Mouse (Mus musculus) heart, embryonic 15.5 days (tissue): ENCODE measurements around the gene Cst7. TPM values are rescaled to one million over a fixed set of nuclear protein-coding genes. Genes with fewer than 3 reads are reported as not detected.
A peak's percentile ranks its signal among the peaks of the same experiment; 100 is the strongest.
"Not testable (repeated sequence)": the region's sequence is repeated elsewhere in the genome, so short reads cannot be mapped to it uniquely, and the experiment has no call there.

ENCODE experiments used
- ATAC-seq: fragments of 200-750 bp; cut with Nextera tagmentation; replicated peaks from 2 replicates; pipeline ENCODE4 v1.8.0; 2017; ENCODE audit warnings: low read depth, moderate TSS enrichment; ENCODE audit not compliant: insufficient number of reproducible peaks, insufficient read depth, low FRiP score
- H3K27ac ChIP-seq: fragments of 300-500 bp; sonication (generic); 2 replicates; pipeline ENCODE4 v1.5.1; 2015; ENCODE audit warnings: mild to moderate bottlenecking, inconsistent platforms
- H3K27me3 ChIP-seq: fragments of 300-500 bp; sonication (generic); 2 replicates; pipeline ENCODE4 v1.6.1; 2015; ENCODE audit warnings: inconsistent platforms
- H3K36me3 ChIP-seq: fragments of 300-500 bp; sonication (generic); 2 replicates; pipeline ENCODE4 v1.6.1; 2015; ENCODE audit warnings: mild to moderate bottlenecking, inconsistent platforms
- H3K4me1 ChIP-seq: fragments of 300-500 bp; sonication (generic); replicated peaks from 2 replicates; pipeline ENCODE4 v1.6.1; 2015; ENCODE audit warnings: inconsistent platforms
- H3K4me2 ChIP-seq: fragments of 300-500 bp; sonication (generic); 2 replicates; pipeline ENCODE4 v1.6.1; 2015; ENCODE audit warnings: inconsistent platforms, mild to moderate bottlenecking, moderate library complexity
- H3K4me3 ChIP-seq: fragments of 300-500 bp; sonication (generic); 2 replicates; pipeline ENCODE4 v1.5.1; 2015; ENCODE audit warnings: mild to moderate bottlenecking, inconsistent platforms
- H3K9ac ChIP-seq: fragments of 300-500 bp; sonication (generic); 2 replicates; pipeline ENCODE4 v1.6.1; 2015; ENCODE audit warnings: mild to moderate bottlenecking, inconsistent platforms
- H3K9me3 ChIP-seq: fragments of 300-500 bp; sonication (generic); replicated peaks from 2 replicates; pipeline ENCODE4 v1.6.1; 2016; ENCODE audit warnings: inconsistent platforms
- WGBS: fragments of 180-500 bp; shearing (Covaris S2); methylation state at CpG from one replicate; pipeline ENCODE4 v1.1.7; 2015; ENCODE audit warnings: mixed read lengths; 5-methylcytosine and 5-hydroxymethylcytosine counted together
- polyA plus RNA-seq: library from polyadenylated mRNA; unstranded; fragments of >200 nt; fragmentation: Nextera tagmentation; extraction: Ambion mirVana; gene quantifications from 2 replicates; pipeline ENCODE4 v1.2.1, GENCODE M21; 2015

Gene Cst7
- polyA plus RNA-seq, result 0.13 and 1.1 TPM in 2 replicates

DNA sequence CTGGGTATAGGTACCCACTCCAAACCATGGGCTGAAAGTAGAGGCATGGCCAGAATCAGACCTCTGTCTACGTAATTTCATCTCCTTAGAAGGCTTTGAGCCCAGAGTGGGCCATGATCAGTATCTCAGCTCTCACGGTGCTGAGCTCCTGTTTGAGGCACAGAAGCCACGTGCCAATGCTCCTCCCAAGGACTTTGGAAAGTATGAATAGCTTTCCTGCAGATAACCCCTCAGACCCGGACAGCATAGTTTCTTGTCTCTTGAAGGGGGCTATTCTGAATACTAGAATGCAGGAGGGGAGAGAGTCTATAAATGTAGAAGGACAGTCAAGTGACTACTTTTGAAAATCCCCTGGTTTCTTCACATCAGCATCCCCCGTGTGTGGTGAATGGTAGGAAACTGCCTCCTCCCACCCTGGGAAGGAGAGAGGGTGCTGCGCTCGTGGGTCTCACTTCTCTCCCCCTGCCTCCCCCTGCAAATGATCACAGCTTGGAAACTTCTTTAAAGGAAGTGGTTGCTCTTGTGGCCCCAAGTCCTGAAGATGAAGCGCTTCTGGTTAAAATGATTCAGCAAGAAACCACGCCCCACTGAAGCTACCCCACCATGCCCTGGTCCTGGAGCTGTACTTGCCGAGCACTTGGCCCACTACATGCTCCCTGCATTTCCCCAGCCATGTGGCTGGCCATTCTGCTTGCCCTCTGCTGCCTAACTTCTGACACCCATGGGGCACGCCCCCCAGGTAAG is at the start of gene Cst7:
Cst7 (plus strand) TSS at position 569 of the 744 bp plus-strand sequence.
- Histone ChIP-seq H3K27me3 (no peaks in the 10 kb centered on the region), H3K4me3 (no peak within 1 kb of the TSS), H3K4me2 (no peak within 1 kb of the TSS), H3K36me3 (no peaks in the 10 kb centered on the region), H3K27ac (no peak within 1 kb of the TSS), H3K9me3 (no peaks in the 10 kb centered on the region), H3K4me1 (no peaks in the 10 kb centered on the region), H3K9ac (no peak within 1 kb of the TSS)
- ATAC-seq, result no peak
- 55% methylated on average over 11 of the region's 11 CpGs for WGBS

DNA sequence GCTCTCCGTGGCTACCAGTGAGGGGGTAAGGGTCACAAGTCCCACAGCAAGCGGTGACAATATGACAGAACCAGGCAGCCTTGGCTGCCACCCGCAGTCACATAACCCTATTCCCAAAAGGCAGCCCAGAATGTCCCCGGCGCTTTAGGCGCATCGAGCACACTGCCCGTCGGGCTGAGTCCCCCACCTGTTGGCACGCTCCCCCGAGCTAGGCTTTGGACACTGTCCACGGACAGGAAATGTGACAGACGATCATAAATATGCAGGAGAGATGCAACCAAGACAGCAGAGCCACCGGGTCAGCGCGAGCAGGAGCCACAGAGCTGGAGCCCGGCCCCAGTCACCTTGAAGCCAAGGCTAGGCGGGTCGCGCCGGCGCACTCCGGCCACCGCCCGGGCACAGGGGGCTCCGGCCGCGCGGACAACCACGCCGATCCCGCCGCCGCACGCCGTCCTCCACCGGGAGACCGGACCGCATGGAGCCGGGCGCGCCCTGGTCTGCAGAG is 44.5 kb upstream of the Cst7 start:
- Histone ChIP-seq H3K9me3 (no peaks in the 10 kb centered on the region), H3K36me3 (no peaks in the 10 kb centered on the region), H3K9ac (peak overlapping the region; percentile 47), H3K4me3 (peak overlapping the region; percentile 46), H3K27ac (no peak overlapping the region), H3K27me3 (peaks cover 21% of the 10 kb centered on the region), H3K4me1 (peaks cover 5% of the 10 kb centered on the region), H3K4me2 (peak overlapping the region; percentile 83)
- 2% methylated on average over 42 of the region's 42 CpGs for WGBS
- ATAC-seq, result 0 out of 2 replicates have a peak, but pooled peaks have one; percentile 39

DNA sequence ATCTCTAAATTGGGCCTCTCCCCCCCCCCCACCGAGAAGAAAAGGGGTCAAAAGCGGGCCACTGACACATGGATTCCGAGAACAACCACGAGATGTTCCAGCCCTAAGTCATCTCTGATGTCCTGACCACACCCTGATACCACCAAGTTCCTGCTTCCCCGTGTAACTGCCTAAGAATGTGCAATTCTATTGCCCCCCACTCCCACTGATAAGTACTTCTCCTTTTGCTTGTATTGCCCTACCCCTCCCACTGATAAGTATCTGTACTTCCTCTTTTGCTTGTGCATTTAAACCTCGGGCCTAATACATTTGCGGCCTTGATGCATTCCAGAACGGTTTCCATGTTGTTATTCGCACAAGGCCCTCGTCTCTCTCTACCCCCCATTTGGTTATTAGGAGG is 20.6 kb upstream of the Cst7 start:
- H3K9me3 ChIP-seq, H3K36me3 ChIP-seq, H3K27me3 ChIP-seq, H3K9ac ChIP-seq, ATAC-seq, H3K4me1 ChIP-seq, H3K4me3 ChIP-seq, H3K4me2 ChIP-seq, H3K27ac ChIP-seq: not testable (repeated sequence)
- 67% methylated on average over 10 of the region's 10 CpGs for WGBS

DNA sequence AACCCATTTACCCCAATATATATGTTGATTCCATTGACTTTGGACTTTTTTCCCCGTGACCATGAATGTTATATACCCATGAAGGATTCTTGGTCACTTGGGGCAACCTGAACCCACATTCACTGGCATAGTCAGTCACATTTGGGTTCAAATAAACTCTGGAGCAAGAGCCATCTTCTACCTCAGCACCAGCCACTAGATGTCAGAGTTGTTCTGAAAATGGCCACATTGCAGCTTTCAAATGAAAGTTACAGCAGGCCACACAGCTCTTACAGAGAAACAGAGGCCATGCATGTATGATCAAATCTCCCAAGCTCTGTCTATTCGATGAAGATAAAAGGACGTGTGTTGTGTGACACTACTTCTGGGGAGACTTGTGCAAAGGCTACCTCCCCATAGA is 11.6 kb upstream of the Cst7 start:
- Histone ChIP-seq H3K9ac (no peak overlapping the region), H3K4me2 (no peak overlapping the region), H3K4me3 (no peak overlapping the region), H3K36me3 (no peaks in the 10 kb centered on the region), H3K27ac (no peak overlapping the region), H3K9me3 (no peaks in the 10 kb centered on the region), H3K27me3 (no peaks in the 10 kb centered on the region), H3K4me1 (no peaks in the 10 kb centered on the region)
- no peak for ATAC-seq
- WGBS, result 49% methylated on average over 3 of the region's 3 CpGs

DNA sequence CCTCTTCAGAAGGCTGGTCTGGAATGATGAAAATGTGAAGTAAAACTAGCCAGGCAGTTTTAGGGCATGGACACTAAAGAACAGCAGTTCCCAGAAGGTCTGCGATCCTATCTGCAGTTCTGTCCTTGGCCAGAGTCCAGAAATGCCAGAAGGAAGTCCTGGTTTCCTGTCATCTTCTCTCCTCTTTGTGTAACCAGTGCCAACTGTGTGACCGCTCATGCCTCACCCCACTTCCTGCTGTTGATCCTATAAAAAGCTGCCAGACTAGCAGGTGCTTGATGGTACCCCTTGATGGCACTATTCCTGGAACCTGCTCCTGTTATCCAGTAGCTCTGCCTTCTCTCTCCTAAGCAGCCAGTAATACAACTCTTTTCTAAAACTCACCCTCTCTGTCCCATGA is 3.2 kb upstream of the Cst7 start:
- no peaks in the 10 kb centered on the region for H3K9me3 ChIP-seq
- H3K36me3 ChIP-seq, result no peaks in the 10 kb centered on the region
- H3K4me2 ChIP-seq, result no peak overlapping the region
- H3K27me3 ChIP-seq, result no peaks in the 10 kb centered on the region
- no peak for ATAC-seq
- H3K4me3 ChIP-seq, result no peak overlapping the region
- no peak overlapping the region for H3K27ac ChIP-seq
- WGBS, result 29% methylated on average over 2 of the region's 2 CpGs
- H3K4me1 ChIP-seq, result no peaks in the 10 kb centered on the region
- H3K9ac ChIP-seq, result no peak overlapping the region

DNA sequence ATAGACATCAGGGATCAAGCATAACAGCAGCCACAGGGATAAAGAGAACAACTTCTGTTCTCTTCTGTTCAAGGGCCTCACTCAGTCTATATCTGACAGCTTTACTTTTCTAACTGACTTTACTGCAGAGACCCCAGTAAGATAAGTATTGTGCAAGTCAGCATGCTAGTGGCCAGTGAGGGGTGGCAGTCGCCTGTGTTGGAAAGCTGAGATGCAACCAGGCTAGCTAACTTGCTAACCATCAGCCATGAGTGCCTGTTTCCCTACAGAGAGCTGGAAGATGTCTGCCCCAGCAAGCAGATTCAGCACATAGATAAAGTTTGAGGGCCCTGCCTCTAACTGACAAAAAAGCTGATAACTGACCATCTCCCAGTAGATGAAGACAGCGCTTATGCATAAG is 546 bp downstream of the Cst7 start:
- 76% methylated on average over 2 of the region's 2 CpGs for WGBS
- H3K4me3 ChIP-seq, result no peak overlapping the region
- H3K36me3 ChIP-seq, result no peaks in the 10 kb centered on the region
- no peaks in the 10 kb centered on the region for H3K27me3 ChIP-seq
- no peak for ATAC-seq
- no peak overlapping the region for H3K4me2 ChIP-seq
- no peaks in the 10 kb centered on the region for H3K9me3 ChIP-seq
- H3K4me1 ChIP-seq, result no peaks in the 10 kb centered on the region
- H3K9ac ChIP-seq, result no peak overlapping the region
- H3K27ac ChIP-seq, result no peak overlapping the region

DNA sequence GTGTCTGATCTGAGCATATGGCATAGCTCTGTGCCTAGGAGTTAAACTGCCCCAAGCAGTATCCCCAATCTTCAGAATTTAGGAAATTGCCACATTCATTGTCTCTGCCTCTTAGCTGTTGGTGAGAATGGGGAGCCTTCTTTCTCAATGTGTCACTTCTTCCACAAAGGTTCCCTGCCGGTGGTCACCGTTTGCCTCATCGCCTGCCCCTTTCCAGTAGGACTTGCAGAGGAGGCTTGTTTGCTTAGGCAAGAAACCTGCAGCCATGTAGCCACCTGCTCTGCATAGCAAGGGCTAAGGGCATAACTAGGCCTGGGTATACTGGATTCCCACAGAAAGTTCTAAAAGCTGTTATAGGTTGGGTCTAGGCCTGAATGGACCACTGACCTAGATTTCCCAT is 2.2 kb downstream of the Cst7 start:
- Histone ChIP-seq H3K9me3 (no peaks in the 10 kb centered on the region), H3K27me3 (no peaks in the 10 kb centered on the region)

DNA sequence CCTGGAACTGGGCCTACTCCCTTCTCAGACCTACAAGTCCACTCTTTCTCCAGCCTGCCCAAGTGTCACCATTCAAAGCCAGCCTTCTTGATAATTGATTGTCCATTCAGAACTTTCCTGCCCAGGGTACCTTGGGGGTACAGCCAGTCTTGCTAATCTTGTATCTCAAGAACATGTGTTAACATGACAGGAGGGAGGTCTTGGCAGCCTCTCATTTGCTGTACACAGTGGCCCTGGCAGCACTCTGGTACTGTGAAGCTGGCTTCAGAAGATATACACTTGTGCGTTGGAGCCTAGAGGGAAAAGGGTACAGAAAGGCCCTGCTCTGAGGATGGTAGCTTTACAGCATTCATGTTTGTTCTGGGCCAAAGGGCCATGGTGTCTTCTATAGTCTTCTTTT is 6.0 kb downstream of the Cst7 start:
- Histone ChIP-seq H3K9me3 (no peaks in the 10 kb centered on the region), H3K4me2 (no peak overlapping the region), H3K4me1 (no peaks in the 10 kb centered on the region), H3K36me3 (no peaks in the 10 kb centered on the region), H3K4me3 (no peak overlapping the region), H3K27ac (no peak overlapping the region), H3K9ac (no peak overlapping the region), H3K27me3 (no peaks in the 10 kb centered on the region)
- WGBS, result 86% methylated on average over 1 of the region's 1 CpGs
- no peak for ATAC-seq

More for the DNA sequence above, 2.2 kb downstream of the Cst7 start:
- Histone ChIP-seq H3K4me1 (no peaks in the 10 kb centered on the region), H3K9ac (no peak overlapping the region), H3K36me3 (no peaks in the 10 kb centered on the region), H3K4me3 (no peak overlapping the region), H3K27ac (no peak overlapping the region), H3K4me2 (no peak overlapping the region)
- WGBS, result 79% methylated on average over 3 of the region's 3 CpGs
- ATAC-seq, result no peak

DNA sequence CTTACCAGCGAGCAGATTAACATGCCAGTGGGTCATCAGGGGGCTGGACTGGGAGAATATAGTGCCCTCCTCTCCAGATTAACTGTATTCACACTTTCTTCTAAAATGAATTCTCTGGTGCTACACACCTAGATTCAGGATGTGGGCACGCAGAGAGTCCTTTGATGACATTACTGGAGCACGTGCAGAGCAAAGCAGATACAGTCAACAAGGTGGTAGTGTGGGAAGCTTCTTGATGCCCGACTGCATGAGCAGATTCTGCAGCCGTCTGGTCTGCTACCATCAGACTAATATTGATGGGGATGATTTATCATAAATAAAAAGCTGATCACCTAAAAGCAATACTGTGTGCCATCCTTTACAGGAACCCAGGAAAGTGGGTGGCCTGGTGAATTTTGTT is 8.4 kb downstream of the Cst7 start:
- H3K27ac ChIP-seq, result no peak overlapping the region
- no peaks in the 10 kb centered on the region for H3K4me1 ChIP-seq
- peaks cover under 1% of the 10 kb centered on the region; the same call in 1 of the 2 replicates for H3K36me3 ChIP-seq
- no peaks in the 10 kb centered on the region for H3K27me3 ChIP-seq
- no peak overlapping the region for H3K9ac ChIP-seq
- WGBS, result 78% methylated on average over 5 of the region's 5 CpGs
- H3K9me3 ChIP-seq, result no peaks in the 10 kb centered on the region
- no peak overlapping the region for H3K4me2 ChIP-seq
- ATAC-seq, result no peak
- no peak overlapping the region for H3K4me3 ChIP-seq

DNA sequence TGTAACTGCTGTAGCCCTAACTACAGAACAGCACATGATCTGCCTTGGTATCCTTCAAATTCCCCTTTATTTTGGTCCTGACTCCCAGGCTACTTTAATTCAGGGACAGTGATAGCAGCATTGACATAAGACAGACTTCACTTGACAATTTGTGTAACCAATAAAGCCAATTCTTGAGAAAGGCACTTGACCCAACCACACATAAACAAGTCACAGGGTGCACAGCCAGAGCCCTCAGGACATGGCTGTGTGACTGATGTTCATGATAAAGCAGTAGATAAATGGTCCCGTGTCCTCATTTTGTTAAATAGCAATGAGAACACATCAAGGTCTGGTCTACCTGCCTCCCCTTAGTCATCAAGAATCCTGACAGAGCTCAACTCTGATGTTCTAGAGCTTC is 9.4 kb downstream of the Cst7 start:
- H3K4me2 ChIP-seq, result no peak overlapping the region
- H3K27ac ChIP-seq, result no peak overlapping the region
- WGBS, result 67% methylated on average over 1 of the region's 1 CpGs
- no peaks in the 10 kb centered on the region for H3K27me3 ChIP-seq
- H3K9ac ChIP-seq, result no peak overlapping the region
- no peak overlapping the region for H3K4me3 ChIP-seq
- no peak for ATAC-seq
- H3K9me3 ChIP-seq, result no peaks in the 10 kb centered on the region
- no peaks in the 10 kb centered on the region for H3K4me1 ChIP-seq
- peaks cover 8% of the 10 kb centered on the region; the same call in 1 of the 2 replicates for H3K36me3 ChIP-seq

DNA sequence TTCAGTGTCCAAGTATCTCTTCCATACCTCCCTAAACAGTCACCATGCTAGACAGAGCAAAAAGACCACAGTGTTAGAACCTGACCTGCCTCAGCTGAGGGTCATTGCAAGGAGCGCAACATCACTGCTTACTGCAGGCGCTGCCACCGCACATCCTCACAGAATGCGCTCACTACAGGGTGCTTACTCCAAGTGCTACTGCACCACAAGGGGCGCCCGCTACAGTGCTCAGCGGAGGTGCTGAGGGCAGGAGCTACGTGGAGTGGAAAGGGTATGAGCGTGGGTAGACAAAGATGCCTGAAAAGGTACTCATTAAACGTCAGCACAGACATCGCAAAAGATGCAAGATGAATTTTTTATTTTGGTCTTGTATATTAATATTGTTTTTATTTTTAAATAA is 18.9 kb downstream of the Cst7 start:
- Histone ChIP-seq H3K27me3 (no peaks in the 10 kb centered on the region), H3K27ac (no peak overlapping the region), H3K4me3 (no peak overlapping the region), H3K9ac (no peak overlapping the region), H3K4me2 (no peak overlapping the region), H3K9me3 (no peaks in the 10 kb centered on the region), H3K36me3 (peaks cover 33% of the 10 kb centered on the region; the same call in 1 of the 2 replicates), H3K4me1 (no peaks in the 10 kb centered on the region)
- WGBS, result 79% methylated on average over 11 of the region's 11 CpGs
- ATAC-seq, result no peak
